Mouse (Mus musculus): ENCODE results near the gene Esr1. TPM values are rescaled to one million over a fixed set of nuclear protein-coding genes. Genes with fewer than 3 reads are reported as not detected.

Gene Esr1
- polyA plus RNA-seq, 1 experiment from 2014 or later, result 0.77 TPM

GRCm38 (mm10) chr10:5025906-5026305 is 414.5 kb downstream of the Esr1 start:
- WGBS, result 95% methylated on average over 4 of the region's 4 CpGs

GRCm38 (mm10) chr10:5027208-5027607 is 415.8 kb downstream of the Esr1 start:
- TF ChIP-seq CTCF (IDR thresholded peaks at IDR 0.05; ENCODE audit: low read depth), result no peak
- Histone ChIP-seq H3K27me3 (replicated peaks; ENCODE audit: control insufficient read depth, insufficient read depth, low read length) (no peaks in the 10 kb centered on the region), H3K9me3 (ENCODE audit: control insufficient read depth) (no peaks in the 10 kb centered on the region), H3K4me1 (replicated peaks; ENCODE audit: control insufficient read depth, insufficient read depth, low read length) (no peaks in the 10 kb centered on the region), H3K27ac (ENCODE audit: low read depth, low read length) (no peak overlapping the region), H3K36me3 (ENCODE audit: control insufficient read depth, insufficient read depth) (peaks cover 6% of the 10 kb centered on the region; the same call in 1 of the 2 replicates), H3K4me2 (replicated peaks; ENCODE audit: low read depth) (no peak overlapping the region), H3K9ac (ENCODE audit: low read depth, low read length) (no peak overlapping the region), H3K4me3 (ENCODE audit: low read depth, low read length) (no peak overlapping the region)
- no peak for ATAC-seq
- 89% methylated on average over 1 of the region's 1 CpGs for WGBS

More at GRCm38 (mm10) chr10:5025906-5026305, 414.5 kb downstream of the Esr1 start:
- ATAC-seq, result no peak
- Histone ChIP-seq H3K9ac (ENCODE audit: low read depth, low read length) (no peak overlapping the region), H3K4me2 (replicated peaks; ENCODE audit: low read depth) (no peak overlapping the region), H3K4me1 (replicated peaks; ENCODE audit: control insufficient read depth, insufficient read depth, low read length) (no peaks in the 10 kb centered on the region), H3K27ac (ENCODE audit: low read depth, low read length) (no peak overlapping the region), H3K27me3 (replicated peaks; ENCODE audit: control insufficient read depth, insufficient read depth, low read length) (no peaks in the 10 kb centered on the region), H3K36me3 (ENCODE audit: control insufficient read depth, insufficient read depth) (0 out of 2 replicates have a peak, but pooled peaks cover 3% of the 10 kb centered on the region), H3K4me3 (ENCODE audit: low read depth, low read length) (no peak overlapping the region), H3K9me3 (ENCODE audit: control insufficient read depth) (no peaks in the 10 kb centered on the region)
- TF ChIP-seq CTCF (IDR thresholded peaks at IDR 0.05; ENCODE audit: low read depth), result no peak

DNA sequence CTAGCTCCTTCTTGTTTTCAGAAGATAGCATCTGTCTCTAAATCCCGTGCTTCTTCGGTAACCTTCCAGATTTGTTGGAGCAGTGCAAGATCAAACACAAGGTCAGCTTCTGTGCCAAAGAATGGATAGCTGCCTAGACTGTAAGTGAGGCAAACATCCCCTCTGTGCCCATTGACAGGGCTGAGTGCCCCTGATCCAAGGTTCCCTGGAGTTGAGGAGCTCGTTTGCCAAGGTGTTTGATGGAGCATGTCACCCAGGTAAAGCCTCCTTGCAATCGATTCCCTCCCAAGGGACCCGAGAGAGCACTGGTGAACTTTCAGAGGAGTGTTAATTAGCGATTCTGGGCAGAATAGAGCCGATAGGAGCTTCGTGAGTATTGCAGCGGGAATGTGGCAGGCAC is 416.9 kb downstream of the Esr1 start:
- Histone ChIP-seq H3K9ac (ENCODE audit: low read depth, low read length) (no peak overlapping the region), H3K9me3 (ENCODE audit: control insufficient read depth) (no peaks in the 10 kb centered on the region), H3K4me1 (replicated peaks; ENCODE audit: control insufficient read depth, insufficient read depth, low read length) (no peaks in the 10 kb centered on the region), H3K4me3 (ENCODE audit: low read depth, low read length) (no peak overlapping the region), H3K36me3 (ENCODE audit: control insufficient read depth, insufficient read depth) (peaks cover 11% of the 10 kb centered on the region; the same call in 1 of the 2 replicates), H3K4me2 (replicated peaks; ENCODE audit: low read depth) (no peak overlapping the region), H3K27me3 (replicated peaks; ENCODE audit: control insufficient read depth, insufficient read depth, low read length) (no peaks in the 10 kb centered on the region), H3K27ac (ENCODE audit: low read depth, low read length) (no peak overlapping the region)
- ATAC-seq, result no peak
- TF ChIP-seq CTCF (IDR thresholded peaks at IDR 0.05; ENCODE audit: low read depth), result no peak
- 89% methylated on average over 9 of the region's 9 CpGs for WGBS

- TF ChIP-seq CTCF (IDR thresholded peaks at IDR 0.05; ENCODE audit: low read depth), result no peak
- Histone ChIP-seq H3K4me2 (replicated peaks; ENCODE audit: low read depth) (no peak overlapping the region), H3K36me3 (ENCODE audit: control insufficient read depth, insufficient read depth) (peaks cover 11% of the 10 kb centered on the region; the same call in 1 of the 2 replicates), H3K27me3 (replicated peaks; ENCODE audit: control insufficient read depth, insufficient read depth, low read length) (no peaks in the 10 kb centered on the region), H3K4me1 (replicated peaks; ENCODE audit: control insufficient read depth, insufficient read depth, low read length) (no peaks in the 10 kb centered on the region), H3K9me3 (ENCODE audit: control insufficient read depth) (no peaks in the 10 kb centered on the region), H3K4me3 (ENCODE audit: low read depth, low read length) (no peak overlapping the region), H3K9ac (ENCODE audit: low read depth, low read length) (no peak overlapping the region), H3K27ac (ENCODE audit: low read depth, low read length) (no peak overlapping the region)
- no peak for ATAC-seq
- WGBS, result 74% methylated on average over 2 of the region's 2 CpGs
Observed at GRCm38 (mm10) chr10:5029161-5029560, 417.8 kb downstream of the Esr1 start.

- 88% methylated on average over 1 of the region's 1 CpGs for WGBS
- H3K36me3 ChIP-seq (ENCODE audit: control insufficient read depth, insufficient read depth), result peaks cover 11% of the 10 kb centered on the region; the same call in 1 of the 2 replicates
- H3K4me2 ChIP-seq (replicated peaks; ENCODE audit: low read depth), result no peak overlapping the region
- no peak for TF ChIP-seq CTCF (IDR thresholded peaks at IDR 0.05; ENCODE audit: low read depth)
- no peak overlapping the region for H3K9ac ChIP-seq (ENCODE audit: low read depth, low read length)
- H3K9me3 ChIP-seq (ENCODE audit: control insufficient read depth), result no peaks in the 10 kb centered on the region
- ATAC-seq, result no peak
- H3K4me1 ChIP-seq (replicated peaks; ENCODE audit: control insufficient read depth, insufficient read depth, low read length), result no peaks in the 10 kb centered on the region
- no peak overlapping the region for H3K4me3 ChIP-seq (ENCODE audit: low read depth, low read length)
- H3K27me3 ChIP-seq (replicated peaks; ENCODE audit: control insufficient read depth, insufficient read depth, low read length), result no peaks in the 10 kb centered on the region
- H3K27ac ChIP-seq (ENCODE audit: low read depth, low read length), result no peak overlapping the region
Observed at GRCm38 (mm10) chr10:5029883-5030282, 418.5 kb downstream of the Esr1 start.

- peaks cover 15% of the 10 kb centered on the region for H3K36me3 ChIP-seq (ENCODE audit: control insufficient read depth, insufficient read depth)
- H3K9ac ChIP-seq (ENCODE audit: low read depth, low read length), result no peak overlapping the region
- no peak for ATAC-seq
- H3K27me3 ChIP-seq (replicated peaks; ENCODE audit: control insufficient read depth, insufficient read depth, low read length), result no peaks in the 10 kb centered on the region
- no peak for TF ChIP-seq CTCF (IDR thresholded peaks at IDR 0.05; ENCODE audit: low read depth)
- H3K27ac ChIP-seq (ENCODE audit: low read depth, low read length), result no peak overlapping the region
- no peaks in the 10 kb centered on the region for H3K9me3 ChIP-seq (ENCODE audit: control insufficient read depth)
- no peaks in the 10 kb centered on the region for H3K4me1 ChIP-seq (replicated peaks; ENCODE audit: control insufficient read depth, insufficient read depth, low read length)
- H3K4me2 ChIP-seq (replicated peaks; ENCODE audit: low read depth), result no peak overlapping the region
- WGBS, result 87% methylated on average over 15 of the region's 15 CpGs
- H3K4me3 ChIP-seq (ENCODE audit: low read depth, low read length), result no peak overlapping the region
Observed at GRCm38 (mm10) chr10:5032192-5033048, 421.0 kb downstream of the Esr1 start.

All from intestine, postnatal 0 days (tissue).